Mouse (Mus musculus) v-Abl transformed pro-B cells (cell line): ENCODE data around the gene Kazald1.

ENCODE experiments used
- in situ Hi-C, 2 experiments: fragments of 400-800 bp; cut with MboI; formaldehyde crosslinking; loops; one replicate each; pipeline ENCODE4 v1.15.1; 2025; ENCODE audit not compliant: unreplicated experiment in 2 of 2

Kazald1 gene

GRCm38 (mm10) chr19:45114772-45115171, 39.7 kb downstream of the Kazald1 start:
- in situ Hi-C loops, result loop anchor here in 1 of 2 experiments (5.0 kb wide), 1 partner anchor 43 kb away; no protein-coding TSS in a partner anchor

GRCm38 (mm10) chr19:45116798-45117197, 41.8 kb downstream of the Kazald1 start:
- in situ Hi-C loops, result loop anchor here in 1 of 2 experiments (5.0 kb wide), 1 partner anchor 41 kb away; no protein-coding TSS in a partner anchor
